Mouse (Mus musculus): ENCODE results near the gene Casc3.

DNA sequence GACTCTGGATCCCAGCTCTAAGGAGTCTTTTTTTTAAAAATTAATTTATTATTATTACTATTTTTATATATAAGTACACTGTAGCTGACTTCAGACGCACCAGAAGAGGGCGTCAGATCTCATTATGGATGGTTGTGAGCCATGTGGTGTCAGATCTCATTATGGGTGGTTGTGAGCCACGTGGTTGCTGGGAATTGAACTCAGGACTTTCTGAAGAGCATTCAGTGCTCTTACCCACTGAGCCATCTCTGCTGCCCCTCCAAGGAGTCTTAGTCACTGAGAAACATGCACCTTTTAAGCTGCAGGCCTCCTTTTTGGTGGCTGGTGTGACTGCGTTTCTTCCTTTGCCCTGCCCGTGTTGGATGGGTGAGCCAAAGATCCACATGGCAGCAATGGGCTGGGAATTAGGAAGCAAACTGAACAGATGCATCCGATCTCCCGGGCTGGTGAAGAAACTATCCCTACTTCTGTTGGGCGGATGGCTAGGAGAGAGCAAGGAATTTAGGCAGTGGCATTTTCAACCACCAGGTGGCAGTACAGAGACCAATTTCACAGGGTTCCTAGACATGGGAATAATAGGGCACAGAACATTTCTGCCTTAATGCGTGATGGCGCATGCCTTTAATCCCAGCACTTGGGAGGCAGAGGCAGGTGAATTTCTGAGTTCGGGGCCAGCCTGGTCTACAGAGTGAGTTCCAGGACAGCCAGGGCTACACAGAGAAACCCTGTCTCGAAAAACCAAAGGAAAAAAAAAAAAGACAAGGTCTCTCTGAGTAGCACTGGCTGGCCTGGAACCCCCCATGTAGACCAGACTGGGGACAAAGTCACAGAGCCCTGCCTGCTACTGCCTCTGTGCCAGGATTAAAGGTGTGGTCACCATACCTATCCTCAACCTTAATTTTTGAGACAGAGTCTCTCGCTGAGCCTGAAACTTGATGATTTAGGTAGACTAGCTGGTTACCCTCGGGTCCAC, 54.3 kb downstream of the Casc3 start:
- TF ChIP-seq POLR2A (IDR thresholded peaks at IDR 0.05; ENCODE audit: low read depth, low read length) (no peak), CTCF (IDR thresholded peaks at IDR 0.05; ENCODE audit: borderline replicate concordance, insufficient read depth, low read length) (0 out of 2 replicates have a peak, but pooled peaks have one; percentile 9)

Measured in embryonic fibroblast, embryonic 13.5 days (primary cell).